Mouse (Mus musculus) CD8-positive naive resting alpha-beta T cell, adult 2 months (primary cell): ENCODE data around the gene Htatsf1.

ENCODE experiments used
- DNase-seq, 2 experiments: peaks; one replicate each; pipeline ENCODE4 v3.0.0; 2022; ENCODE audit warnings: low read depth in 2 of 2, low spot score in 2 of 2

Htatsf1 gene

DNA sequence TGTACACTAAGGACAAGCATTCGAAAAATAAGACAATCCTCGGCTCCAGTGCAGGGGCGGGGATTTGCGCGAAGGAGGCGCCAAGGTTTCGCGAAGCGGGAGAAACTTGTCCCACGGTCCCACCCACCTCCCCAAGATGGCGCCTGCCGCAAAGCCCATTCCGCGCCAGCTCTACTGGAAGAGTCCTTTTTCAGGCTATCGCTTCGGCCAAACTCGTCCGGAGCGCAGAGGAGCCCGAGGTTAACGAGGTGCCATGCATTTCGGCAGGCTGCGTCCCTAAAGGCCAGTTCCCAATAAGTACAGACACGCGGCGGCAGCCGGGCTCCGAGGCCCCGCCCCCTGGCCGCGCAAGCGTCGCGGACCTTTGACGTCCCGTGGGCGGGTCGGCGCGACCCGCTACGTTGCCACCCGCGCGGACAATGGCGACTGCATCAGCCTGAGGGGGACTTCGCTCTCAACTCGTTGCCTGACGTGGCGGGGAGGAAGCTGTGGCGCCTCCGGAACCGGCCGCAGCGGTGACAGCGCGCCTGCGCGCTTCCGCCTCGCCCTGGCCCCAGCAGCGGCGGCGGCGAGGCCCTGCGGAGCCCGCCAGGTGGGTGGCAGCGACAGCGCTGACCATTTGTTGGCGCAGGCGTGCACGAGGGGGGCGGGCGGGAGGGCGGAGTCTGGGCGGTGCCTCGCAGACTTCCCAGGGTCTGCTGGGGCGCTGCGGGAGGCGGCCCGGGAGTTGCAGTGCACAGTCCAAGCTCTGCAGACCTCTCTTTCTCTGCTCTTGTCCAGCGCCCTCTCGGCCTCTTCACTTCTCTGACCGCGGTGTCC is at the start of gene Htatsf1:
Gene Htatsf1 (plus strand): TSS at position 410 of the 819 bp plus-strand sequence.
- peak; percentile 66 to 76 for DNase-seq

DNA sequence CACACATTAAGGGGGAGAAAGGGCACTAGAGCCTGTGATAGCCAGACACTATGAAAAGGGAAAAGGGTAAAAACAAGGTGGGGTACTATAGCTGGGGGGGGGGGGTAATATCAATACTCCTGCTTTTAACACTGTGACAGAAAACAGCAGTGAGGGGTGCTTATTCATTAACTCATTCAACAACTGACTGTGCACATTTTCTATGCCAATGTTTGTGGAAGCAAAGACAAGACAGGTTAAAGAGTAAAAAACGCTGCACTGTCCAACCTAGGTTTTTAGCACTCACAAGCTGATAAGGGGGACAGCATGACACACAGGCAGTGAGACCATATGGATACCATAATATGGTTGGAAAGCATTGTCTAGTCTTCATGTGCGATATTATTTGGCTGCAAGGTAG is 40.5 kb upstream of the Htatsf1 start:
- no peak for DNase-seq

DNA sequence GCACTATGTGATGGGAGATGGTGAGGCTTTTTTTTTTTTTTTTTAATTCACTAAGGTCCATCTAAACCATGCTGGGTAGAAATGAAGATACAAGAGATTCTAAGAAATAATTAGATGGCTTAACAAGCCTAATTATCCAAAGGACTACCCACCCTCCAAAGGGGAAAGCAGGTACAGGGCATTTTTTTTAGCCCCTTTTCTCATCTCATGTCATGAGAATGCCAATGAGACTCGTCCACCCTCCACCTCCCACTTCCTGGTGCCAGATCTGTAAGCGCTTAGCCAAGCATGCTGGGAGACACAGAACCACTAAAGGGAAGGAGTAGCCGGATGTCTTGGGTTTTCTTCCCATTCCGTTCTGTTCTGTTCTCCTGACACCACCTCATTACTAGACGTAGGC is 10.6 kb upstream of the Htatsf1 start, which contains the start of gene Brs3:
Gene Brs3 (plus strand): TSS at position 301 of the 400 bp plus-strand sequence.
- no peak for DNase-seq

DNA sequence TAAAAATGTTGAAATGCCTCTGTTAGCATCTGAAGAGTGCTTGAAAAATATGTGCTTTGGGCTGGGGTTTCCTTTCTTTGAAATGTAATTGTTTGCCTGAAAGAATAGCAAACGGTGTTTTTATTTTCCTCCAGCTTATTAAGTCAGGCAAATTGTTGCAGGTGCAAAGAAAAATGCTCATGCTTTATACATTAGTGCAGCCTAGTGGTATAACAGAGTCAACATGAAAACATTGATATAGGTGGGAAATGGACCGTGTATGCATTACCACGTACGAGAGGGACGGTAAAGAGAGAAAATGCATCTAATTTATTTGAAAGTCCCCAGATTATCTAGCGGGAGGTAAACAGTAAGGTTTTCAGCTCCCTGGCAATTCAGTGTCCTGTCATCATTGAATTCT is 9.5 kb upstream of the Htatsf1 start:
- DNase-seq = no peak

DNA sequence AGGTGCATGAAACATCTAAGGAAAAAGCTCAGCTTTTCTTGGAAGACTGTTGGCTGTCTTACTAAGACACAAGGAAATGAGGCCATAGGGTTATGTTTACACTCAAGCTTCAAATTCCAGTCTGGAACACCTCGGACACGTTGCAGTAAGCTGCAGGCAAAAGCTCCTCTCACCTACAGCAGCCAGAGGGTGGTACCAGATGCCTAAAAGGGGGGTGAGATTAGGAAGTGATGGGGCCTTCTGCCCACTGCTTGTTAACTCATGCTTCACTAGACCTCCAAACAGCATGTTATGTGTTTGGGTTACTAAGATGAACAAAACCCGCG is 572 bp upstream of the Htatsf1 start:
- no peak for DNase-seq

DNA sequence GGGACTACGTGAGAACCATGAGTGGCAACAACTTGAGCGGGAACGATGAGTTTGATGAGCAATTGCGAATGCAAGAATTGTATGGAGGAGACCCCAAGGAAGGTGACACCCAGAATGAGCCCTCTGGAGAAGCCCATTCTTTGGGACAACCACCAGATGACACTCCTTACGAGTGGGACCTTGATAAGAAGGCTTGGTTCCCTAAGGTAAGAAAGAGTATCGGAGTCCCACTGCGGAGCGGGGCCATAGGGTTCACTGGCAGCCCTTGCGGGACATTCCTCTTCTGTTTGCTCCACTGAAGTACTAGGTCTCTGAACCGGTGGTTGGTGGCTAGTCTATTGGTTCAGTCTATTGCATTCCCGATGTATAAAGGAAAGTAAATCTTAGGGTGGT is 606 bp downstream of the Htatsf1 start:
- DNase-seq = no peak

DNA sequence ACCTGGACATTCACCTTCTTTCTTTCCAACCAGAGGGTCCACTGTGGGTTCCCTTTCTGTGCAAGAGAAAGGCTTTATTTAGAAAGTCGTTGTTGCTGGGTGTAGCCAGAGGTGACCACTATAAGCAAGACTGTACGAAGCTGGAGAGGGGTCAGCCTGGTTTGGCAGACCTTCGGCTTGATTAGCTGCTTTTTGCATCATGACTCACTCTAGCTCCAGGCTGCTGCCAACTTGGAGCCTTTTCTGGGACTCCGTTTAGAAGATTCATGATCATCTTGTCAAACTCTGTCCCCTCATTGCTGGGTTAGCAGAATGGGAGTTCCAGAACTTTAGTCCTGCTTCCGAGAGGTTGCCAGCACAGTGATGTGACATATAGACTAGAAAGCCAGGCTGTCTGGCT is 28.1 kb downstream of the Htatsf1 start:
- DNase-seq = no peak

DNA sequence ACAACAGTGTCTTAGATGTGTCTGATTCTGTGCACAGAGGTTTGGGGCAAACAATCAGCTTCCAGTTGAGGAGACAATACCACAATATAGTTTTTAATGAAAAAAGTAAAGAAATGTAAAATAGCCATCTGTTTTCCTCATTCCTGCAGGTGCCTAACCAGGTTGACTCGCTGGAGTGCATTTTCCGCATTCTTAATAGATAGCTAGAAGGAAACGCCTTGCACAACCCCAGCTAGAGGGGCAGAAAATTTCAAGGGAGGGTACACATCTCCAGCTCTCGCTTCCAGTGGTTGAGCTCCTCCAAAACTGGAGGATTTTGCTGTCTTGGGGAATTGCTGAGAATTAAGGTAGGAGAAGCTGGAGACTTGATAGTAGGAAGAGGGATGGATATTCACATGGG is 34.4 kb downstream of the Htatsf1 start, which contains the start of gene Vgll1:
Gene Vgll1 (plus strand): TSS at position 301 of the 400 bp plus-strand sequence.
- DNase-seq = no peak

DNA sequence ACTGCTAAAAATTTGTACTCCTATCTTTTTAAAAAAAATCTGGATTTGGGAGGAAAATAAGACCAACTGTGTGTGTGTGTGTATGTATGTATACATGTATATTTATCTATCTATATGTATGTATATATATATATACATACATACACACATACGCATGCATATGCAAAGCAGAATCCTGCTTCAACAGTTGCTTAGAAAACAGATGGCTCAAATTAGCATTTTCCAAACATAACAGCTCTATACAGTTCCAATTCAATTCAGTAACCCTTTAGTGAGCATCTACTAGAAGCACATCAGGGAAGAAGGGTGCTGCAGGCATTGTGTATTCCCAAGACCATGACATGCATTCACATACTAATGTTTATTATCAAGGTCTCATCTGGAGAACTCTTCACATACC is 50.0 kb downstream of the Htatsf1 start:
- no peak for DNase-seq

DNA sequence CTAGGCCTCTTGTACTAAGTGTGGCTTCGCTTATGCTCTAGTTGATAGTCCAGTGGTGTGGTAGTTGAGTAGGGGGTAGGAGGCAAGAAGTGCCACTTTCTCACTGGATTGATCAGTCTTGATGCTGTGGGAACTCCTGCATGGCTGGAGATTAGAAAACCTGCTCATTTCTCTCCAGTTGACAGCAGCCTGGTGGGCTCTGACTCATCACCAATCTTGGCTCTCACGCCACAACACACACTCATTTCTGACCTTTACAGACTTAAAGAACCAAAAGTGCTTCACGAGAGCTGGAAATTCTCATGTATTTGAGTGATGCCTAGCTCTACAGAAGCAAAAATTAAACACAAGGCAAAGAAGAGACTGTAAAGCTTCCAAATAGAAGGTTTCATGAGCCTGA is 53.6 kb downstream of the Htatsf1 start:
- DNase-seq = no peak
